Mouse (Mus musculus): Measurements from ENCODE around the gene Ctss. TPM values are rescaled to one million over a fixed set of nuclear protein-coding genes. Genes with fewer than 3 reads are reported as not detected.

Ctss gene
- total and polyA plus RNA-seq, 2 experiments from 2014 or later = 19.2 to 19.6 TPM

GRCm38 (mm10) chr3:95523662-95524061, 2.9 kb upstream of the Ctss start:
- no peaks in the 10 kb centered on the region for H3K9me3 ChIP-seq (ENCODE audit: low read length)
- WGBS = 76% methylated on average over 3 of the region's 3 CpGs

GRCm38 (mm10) chr3:95524673-95525072, 1.9 kb upstream of the Ctss start:
- 67% methylated on average over 2 of the region's 2 CpGs for WGBS
- TF ChIP-seq CTCF (IDR thresholded peaks at IDR 0.05) = no peak

More at GRCm38 (mm10) chr3:95523662-95524061, 2.9 kb upstream of the Ctss start:
- Histone ChIP-seq H3K9ac (replicated peaks; ENCODE audit: low read length, poor library complexity, severe bottlenecking) (no peak overlapping the region), H3K27me3 (ENCODE audit: insufficient read depth, low read length) (no peaks in the 10 kb centered on the region), H3K4me2 (ENCODE audit: low read depth, low read length, poor library complexity, severe bottlenecking) (no peak overlapping the region), H3K4me1 (ENCODE audit: insufficient read depth, low read length) (no peaks in the 10 kb centered on the region), H3K27ac (ENCODE audit: low read depth, low read length) (no peak overlapping the region), H3K4me3 (ENCODE audit: low read depth, low read length) (no peak overlapping the region), H3K36me3 (ENCODE audit: insufficient read depth, low read length) (no peaks in the 10 kb centered on the region)
- ATAC-seq (ENCODE audit: low FRiP score) (no peak), DNase-seq (ENCODE audit: low spot score) (no peak)
- TF ChIP-seq CTCF (IDR thresholded peaks at IDR 0.05) = no peak

GRCm38 (mm10) chr3:95526111-95526510, 475 bp upstream of the Ctss start:
- no peak for TF ChIP-seq CTCF (IDR thresholded peaks at IDR 0.05)
- no peak overlapping the region for H3K4me3 ChIP-seq (ENCODE audit: low read depth, low read length)
- ATAC-seq (ENCODE audit: low FRiP score) = no peak
- H3K4me1 ChIP-seq (ENCODE audit: insufficient read depth, low read length) = no peaks in the 10 kb centered on the region
- no peaks in the 10 kb centered on the region for H3K9me3 ChIP-seq (ENCODE audit: low read length)
- no peaks in the 10 kb centered on the region for H3K27me3 ChIP-seq (ENCODE audit: insufficient read depth, low read length)
- H3K27ac ChIP-seq (ENCODE audit: low read depth, low read length) = no peak overlapping the region
- no peak overlapping the region for H3K9ac ChIP-seq (replicated peaks; ENCODE audit: low read length, poor library complexity, severe bottlenecking)
- no peaks in the 10 kb centered on the region for H3K36me3 ChIP-seq (ENCODE audit: insufficient read depth, low read length)
- no peak for DNase-seq (ENCODE audit: low spot score)
- H3K4me2 ChIP-seq (ENCODE audit: low read depth, low read length, poor library complexity, severe bottlenecking) = no peak overlapping the region

More at GRCm38 (mm10) chr3:95524673-95525072, 1.9 kb upstream of the Ctss start:
- H3K36me3 ChIP-seq (ENCODE audit: insufficient read depth, low read length) = no peaks in the 10 kb centered on the region
- no peaks in the 10 kb centered on the region for H3K4me1 ChIP-seq (ENCODE audit: insufficient read depth, low read length)
- no peak overlapping the region for H3K27ac ChIP-seq (ENCODE audit: low read depth, low read length)
- no peak overlapping the region for H3K4me2 ChIP-seq (ENCODE audit: low read depth, low read length, poor library complexity, severe bottlenecking)
- H3K9ac ChIP-seq (replicated peaks; ENCODE audit: low read length, poor library complexity, severe bottlenecking) = no peak overlapping the region
- DNase-seq (ENCODE audit: low spot score) (no peak), ATAC-seq (ENCODE audit: low FRiP score) (no peak)
- H3K27me3 ChIP-seq (ENCODE audit: insufficient read depth, low read length) = no peaks in the 10 kb centered on the region
- no peaks in the 10 kb centered on the region for H3K9me3 ChIP-seq (ENCODE audit: low read length)
- H3K4me3 ChIP-seq (ENCODE audit: low read depth, low read length) = no peak overlapping the region

- H3K27me3 ChIP-seq (ENCODE audit: insufficient read depth, low read length) = no peaks in the 10 kb centered on the region
- H3K36me3 ChIP-seq (ENCODE audit: insufficient read depth, low read length) = no peaks in the 10 kb centered on the region
- DNase-seq (ENCODE audit: low spot score) (no peak), ATAC-seq (ENCODE audit: low FRiP score) (no peak)
- no peak overlapping the region for H3K27ac ChIP-seq (ENCODE audit: low read depth, low read length)
- H3K9ac ChIP-seq (replicated peaks; ENCODE audit: low read length, poor library complexity, severe bottlenecking) = no peak overlapping the region
- H3K4me3 ChIP-seq (ENCODE audit: low read depth, low read length) = no peak overlapping the region
- no peaks in the 10 kb centered on the region for H3K4me1 ChIP-seq (ENCODE audit: insufficient read depth, low read length)
- no peaks in the 10 kb centered on the region for H3K9me3 ChIP-seq (ENCODE audit: low read length)
- TF ChIP-seq CTCF (IDR thresholded peaks at IDR 0.05) = no peak
- 88% methylated on average over 6 of the region's 6 CpGs for WGBS
- no peak overlapping the region for H3K4me2 ChIP-seq (ENCODE audit: low read depth, low read length, poor library complexity, severe bottlenecking)
Measured at GRCm38 (mm10) chr3:95529814-95530213, 3.2 kb downstream of the Ctss start.

- DNase-seq (ENCODE audit: low spot score) (no peak), ATAC-seq (ENCODE audit: low FRiP score) (no peak)
- Histone ChIP-seq H3K27me3 (ENCODE audit: insufficient read depth, low read length) (no peaks in the 10 kb centered on the region), H3K4me3 (ENCODE audit: low read depth, low read length) (no peak overlapping the region), H3K9ac (replicated peaks; ENCODE audit: low read length, poor library complexity, severe bottlenecking) (no peak overlapping the region), H3K4me2 (ENCODE audit: low read depth, low read length, poor library complexity, severe bottlenecking) (no peak overlapping the region), H3K36me3 (ENCODE audit: insufficient read depth, low read length) (no peaks in the 10 kb centered on the region), H3K27ac (ENCODE audit: low read depth, low read length) (no peak overlapping the region), H3K9me3 (ENCODE audit: low read length) (no peaks in the 10 kb centered on the region), H3K4me1 (ENCODE audit: insufficient read depth, low read length) (no peaks in the 10 kb centered on the region)
- TF ChIP-seq CTCF (IDR thresholded peaks at IDR 0.05) = no peak
- WGBS = 84% methylated on average over 1 of the region's 1 CpGs
Measured at GRCm38 (mm10) chr3:95531025-95531424, 4.4 kb downstream of the Ctss start.

- Histone ChIP-seq H3K4me1 (ENCODE audit: insufficient read depth, low read length) (no peaks in the 10 kb centered on the region), H3K4me2 (ENCODE audit: low read depth, low read length, poor library complexity, severe bottlenecking) (no peak overlapping the region), H3K4me3 (ENCODE audit: low read depth, low read length) (no peak overlapping the region), H3K9me3 (ENCODE audit: low read length) (no peaks in the 10 kb centered on the region), H3K27ac (ENCODE audit: low read depth, low read length) (no peak overlapping the region), H3K27me3 (ENCODE audit: insufficient read depth, low read length) (no peaks in the 10 kb centered on the region), H3K9ac (replicated peaks; ENCODE audit: low read length, poor library complexity, severe bottlenecking) (no peak overlapping the region), H3K36me3 (ENCODE audit: insufficient read depth, low read length) (no peaks in the 10 kb centered on the region)
- no peak for TF ChIP-seq CTCF (IDR thresholded peaks at IDR 0.05)
- ATAC-seq (ENCODE audit: low FRiP score) = no peak
- no peak for DNase-seq (ENCODE audit: low spot score)
- 85% methylated on average over 5 of the region's 5 CpGs for WGBS
Measured at GRCm38 (mm10) chr3:95533364-95533763, 6.8 kb downstream of the Ctss start.

All from midbrain, postnatal 0 days (tissue).